Mouse (Mus musculus) kidney, embryonic 14.5 days (tissue): ENCODE measurements around the gene Cbl. TPM values are rescaled to one million over a fixed set of nuclear protein-coding genes. Genes with fewer than 3 reads are reported as not detected.

ENCODE experiments used
- ATAC-seq: fragments of 200-750 bp; cut with Nextera tagmentation; 2 replicates; pipeline ENCODE4 v1.8.0; 2017; ENCODE audit warnings: moderate number of reproducible peaks, mild to moderate bottlenecking, moderate TSS enrichment, moderate library complexity; ENCODE audit not compliant: low FRiP score, low TSS enrichment
- H3K27ac ChIP-seq: fragments of 300-500 bp; sonication (generic); 2 replicates; pipeline ENCODE4 v1.5.1; 2014; ENCODE audit warnings: low read depth, mild to moderate bottlenecking, low read length, moderate library complexity, mixed read lengths
- H3K27me3 ChIP-seq: fragments of 300-500 bp; sonication (generic); 2 replicates; pipeline ENCODE4 v1.6.1; 2014; ENCODE audit warnings: mild to moderate bottlenecking, low read length; ENCODE audit not compliant: control insufficient read depth, insufficient read depth
- H3K36me3 ChIP-seq: fragments of 300-500 bp; sonication (generic); 2 replicates; pipeline ENCODE4 v1.6.1; 2014; ENCODE audit warnings: low read length, mixed read lengths; ENCODE audit not compliant: control insufficient read depth, insufficient read depth
- H3K4me1 ChIP-seq: fragments of 300-500 bp; sonication (generic); 2 replicates; pipeline ENCODE4 v1.6.1; 2014; ENCODE audit warnings: low read length, mixed read lengths; ENCODE audit not compliant: control insufficient read depth, insufficient read depth
- H3K4me2 ChIP-seq: fragments of 300-500 bp; sonication (generic); replicated peaks from 2 replicates; pipeline ENCODE4 v1.6.1; 2014; ENCODE audit warnings: low read depth, mild to moderate bottlenecking, low read length
- H3K4me3 ChIP-seq: fragments of 300-500 bp; sonication (generic); 2 replicates; pipeline ENCODE4 v1.5.1; 2014; ENCODE audit warnings: mild to moderate bottlenecking, low read length
- H3K9ac ChIP-seq: fragments of 300-500 bp; sonication (generic); 2 replicates; pipeline ENCODE4 v1.6.1; 2014; ENCODE audit warnings: low read depth, mild to moderate bottlenecking, low read length, moderate library complexity
- H3K9me3 ChIP-seq: fragments of 300-500 bp; sonication (generic); 2 replicates; pipeline ENCODE4 v1.6.1; 2016; ENCODE audit warnings: low read length; ENCODE audit not compliant: control insufficient read depth
- WGBS: fragments of 180-500 bp; shearing (Covaris S2); extraction: QIAGEN DNeasy Blood & Tissue Kit; methylation state at CpG from one replicate; pipeline ENCODE4 v1.1.7; 2014; 5-methylcytosine and 5-hydroxymethylcytosine counted together
- polyA plus RNA-seq: library from polyadenylated mRNA; unstranded; fragments of >200 nt; fragmentation: Nextera tagmentation; extraction: Ambion mirVana; gene quantifications from 2 replicates; pipeline ENCODE4 v1.2.1, GENCODE M21; 2014

Cbl gene
- polyA plus RNA-seq, 1 experiment from 2014 or later, result 27.9 TPM

GRCm38 (mm10) chr9:44207840-44208239, 26.0 kb downstream of the Cbl start:
- Histone ChIP-seq H3K4me3 (no peak overlapping the region), H3K36me3 (no peaks in the 10 kb centered on the region), H3K9me3 (no peaks in the 10 kb centered on the region), H3K4me1 (no peaks in the 10 kb centered on the region), H3K9ac (no peak overlapping the region), H3K27ac (no peak overlapping the region), H3K27me3 (no peaks in the 10 kb centered on the region), H3K4me2 (no peak overlapping the region)
- 92% methylated on average over 2 of the region's 2 CpGs for WGBS
- no peak for ATAC-seq

- no peaks in the 10 kb centered on the region for H3K4me1 ChIP-seq
- WGBS, result 47% methylated on average over 3 of the region's 3 CpGs
These were observed 33.4 kb downstream of the Cbl start for GRCm38 (mm10) chr9:44200458-44200857.

GRCm38 (mm10) chr9:44199580-44199979, 34.3 kb downstream of the Cbl start:
- no peak for ATAC-seq

More at GRCm38 (mm10) chr9:44200458-44200857, 33.4 kb downstream of the Cbl start:
- Histone ChIP-seq H3K27me3 (no peaks in the 10 kb centered on the region), H3K4me2 (no peak overlapping the region), H3K9ac (no peak overlapping the region), H3K36me3 (peaks cover 29% of the 10 kb centered on the region), H3K27ac (no peak overlapping the region), H3K4me3 (no peak overlapping the region), H3K9me3 (no peaks in the 10 kb centered on the region)
- no peak for ATAC-seq

GRCm38 (mm10) chr9:44199166-44199565, 34.7 kb downstream of the Cbl start:
- H3K9me3 ChIP-seq, result no peaks in the 10 kb centered on the region
- no peak overlapping the region for H3K4me3 ChIP-seq
- H3K4me1 ChIP-seq, result no peaks in the 10 kb centered on the region
- no peak overlapping the region for H3K27ac ChIP-seq
- H3K27me3 ChIP-seq, result no peaks in the 10 kb centered on the region
- no peak overlapping the region for H3K4me2 ChIP-seq
- ATAC-seq, result no peak
- 78% methylated on average over 3 of the region's 3 CpGs for WGBS
- H3K36me3 ChIP-seq, result peaks cover 33% of the 10 kb centered on the region
- H3K9ac ChIP-seq, result no peak overlapping the region

More at GRCm38 (mm10) chr9:44199580-44199979, 34.3 kb downstream of the Cbl start:
- Histone ChIP-seq H3K4me2 (no peak overlapping the region), H3K4me1 (no peaks in the 10 kb centered on the region), H3K9me3 (no peaks in the 10 kb centered on the region), H3K36me3 (peaks cover 31% of the 10 kb centered on the region), H3K4me3 (no peak overlapping the region), H3K27me3 (no peaks in the 10 kb centered on the region), H3K27ac (no peak overlapping the region), H3K9ac (no peak overlapping the region)

GRCm38 (mm10) chr9:44196354-44196753, 37.5 kb downstream of the Cbl start:
- H3K9ac ChIP-seq, result no peak overlapping the region
- peaks cover 39% of the 10 kb centered on the region for H3K36me3 ChIP-seq
- no peaks in the 10 kb centered on the region for H3K4me1 ChIP-seq
- H3K4me3 ChIP-seq, result no peak overlapping the region
- H3K27me3 ChIP-seq, result no peaks in the 10 kb centered on the region
- 98% methylated on average over 4 of the region's 4 CpGs for WGBS
- no peak overlapping the region for H3K4me2 ChIP-seq
- no peak for ATAC-seq
- H3K27ac ChIP-seq, result no peak overlapping the region
- H3K9me3 ChIP-seq, result no peaks in the 10 kb centered on the region

GRCm38 (mm10) chr9:44194000-44194399, 39.8 kb downstream of the Cbl start:
- Histone ChIP-seq H3K27ac (no peak overlapping the region), H3K4me2 (no peak overlapping the region), H3K9me3 (no peaks in the 10 kb centered on the region), H3K9ac (no peak overlapping the region), H3K36me3 (peaks cover 22% of the 10 kb centered on the region), H3K4me1 (no peaks in the 10 kb centered on the region), H3K27me3 (no peaks in the 10 kb centered on the region), H3K4me3 (no peak overlapping the region)
- no peak for ATAC-seq
- 68% methylated on average over 1 of the region's 1 CpGs for WGBS

- no peaks in the 10 kb centered on the region for H3K9me3 ChIP-seq
- no peak overlapping the region for H3K4me3 ChIP-seq
- no peak overlapping the region for H3K4me2 ChIP-seq
- H3K27ac ChIP-seq, result no peak overlapping the region
- WGBS, result 94% methylated on average over 5 of the region's 5 CpGs
- H3K27me3 ChIP-seq, result no peaks in the 10 kb centered on the region
- H3K36me3 ChIP-seq, result peaks cover 18% of the 10 kb centered on the region
- no peak overlapping the region for H3K9ac ChIP-seq
- no peak for ATAC-seq
- H3K4me1 ChIP-seq, result no peaks in the 10 kb centered on the region
These were observed 41.1 kb downstream of the Cbl start for GRCm38 (mm10) chr9:44192794-44193193.

- no peak for ATAC-seq
- no peaks in the 10 kb centered on the region for H3K27me3 ChIP-seq
- H3K4me1 ChIP-seq, result no peaks in the 10 kb centered on the region
- 87% methylated on average over 3 of the region's 3 CpGs for WGBS
- peaks cover 13% of the 10 kb centered on the region; the same call in 1 of the 2 replicates for H3K36me3 ChIP-seq
- H3K4me3 ChIP-seq, result no peak overlapping the region
- no peak overlapping the region for H3K9ac ChIP-seq
- H3K4me2 ChIP-seq, result no peak overlapping the region
- no peak overlapping the region for H3K27ac ChIP-seq
- H3K9me3 ChIP-seq, result no peaks in the 10 kb centered on the region
These were observed 41.5 kb downstream of the Cbl start for GRCm38 (mm10) chr9:44192312-44192711.

- no peaks in the 10 kb centered on the region for H3K27me3 ChIP-seq
- H3K4me2 ChIP-seq, result no peak overlapping the region
- H3K27ac ChIP-seq, result no peak overlapping the region
- no peak overlapping the region for H3K4me3 ChIP-seq
- no peak overlapping the region for H3K9ac ChIP-seq
- no peaks in the 10 kb centered on the region for H3K9me3 ChIP-seq
- no peaks in the 10 kb centered on the region for H3K4me1 ChIP-seq
- WGBS, result 71% methylated on average over 3 of the region's 3 CpGs
- peaks cover 10% of the 10 kb centered on the region; the same call in 1 of the 2 replicates for H3K36me3 ChIP-seq
- ATAC-seq, result no peak
These were observed 42.7 kb downstream of the Cbl start for GRCm38 (mm10) chr9:44191166-44191565.
